Mouse (Mus musculus) CH12.LX (cell line): Measurements from ENCODE around the gene Cyp2j6.

Experiments
- KAT2A ChIP-seq: IDR thresholded peaks from 2 replicates; pipeline ENCODE4 v1.6.1; 2012; ENCODE audit warnings: low read length, improper control_type of control experiment, inconsistent platforms; ENCODE audit not compliant: insufficient replicate concordance
- POLR2A ChIP-seq: IDR thresholded peaks from 2 replicates; pipeline ENCODE4 v1.6.1; 2011; ENCODE audit warnings: low read depth, mild to moderate bottlenecking, improper control_type of control experiment, low read length
- USF1 ChIP-seq: IDR thresholded peaks from 2 replicates; pipeline ENCODE4 v1.6.1; 2014; ENCODE audit warnings: low read depth, mild to moderate bottlenecking, inconsistent platforms, low read length, improper control_type of control experiment

- TF ChIP-seq USF1, result no peak
- no peak for TF ChIP-seq KAT2A
- no peak for TF ChIP-seq POLR2A
Observed at GRCm38 (mm10) chr4:96522256-96522655, 31.2 kb downstream of the Cyp2j6 start.
